Mouse (Mus musculus) G1E (cell line): ENCODE data around the gene 0610037L13Rik. TPM values are rescaled to one million over a fixed set of nuclear protein-coding genes. Genes with fewer than 3 reads are reported as not detected.

Source experiments
- ATAC-seq: 2 replicates; pipeline ENCODE4 v1.8.0; 2016; ENCODE audit warnings: mild to moderate bottlenecking; ENCODE audit not compliant: insufficient number of reproducible peaks, poor library complexity, low FRiP score, severe bottlenecking; ENCODE audit errors: extremely low read depth
- DNase-seq: peaks from one replicate; pipeline ENCODE4 v3.0.0; 2012; ENCODE audit warnings: low spot score
- H3K27me3 ChIP-seq: 2 replicates; pipeline ENCODE4 v1.6.1; 2012; ENCODE audit warnings: mild to moderate bottlenecking, low read length, inconsistent platforms; ENCODE audit not compliant: insufficient read depth
- H3K36me3 ChIP-seq: replicated peaks from 2 replicates; pipeline ENCODE3; 2012; ENCODE audit warnings: mild to moderate bottlenecking, inconsistent platforms
- H3K4me1 ChIP-seq: 2 replicates; pipeline ENCODE4 v1.6.1; 2012; ENCODE audit warnings: low read depth, low read length, inconsistent platforms, mixed read lengths; ENCODE audit not compliant: insufficient read depth
- H3K4me3 ChIP-seq: 2 replicates; pipeline ENCODE4 v1.5.1; 2012; ENCODE audit warnings: low read depth, mild to moderate bottlenecking, inconsistent platforms, low read length, moderate library complexity, mixed read lengths
- H3K9me3 ChIP-seq: replicated peaks from 2 replicates; pipeline ENCODE4 v1.6.1; 2012; ENCODE audit warnings: inconsistent platforms
- CTCF ChIP-seq: IDR thresholded peaks from 2 replicates; pipeline ENCODE4 v1.5.1; 2012; ENCODE audit warnings: low read depth, low read length, inconsistent platforms, mixed read lengths
- GATA1 ChIP-seq: IDR thresholded peaks from 2 replicates; pipeline ENCODE4 v1.6.1; 2012; ENCODE audit warnings: borderline replicate concordance, low read length, inconsistent platforms, mixed read lengths
- GATA2 ChIP-seq: IDR thresholded peaks from 2 replicates; pipeline ENCODE4 v1.6.1; 2012; ENCODE audit warnings: low read depth, low read length, inconsistent platforms, borderline replicate concordance
- POLR2AphosphoS5 ChIP-seq: IDR thresholded peaks from 2 replicates; pipeline ENCODE4 v1.6.1; 2012; ENCODE audit warnings: low read depth, low read length, inconsistent platforms; ENCODE audit not compliant: insufficient replicate concordance
- TAL1 ChIP-seq: conservative IDR thresholded peaks from 2 replicates; pipeline ENCODE4 v1.6.1; 2012; ENCODE audit warnings: low read depth, low read length, inconsistent platforms, mixed read lengths
- polyA plus RNA-seq: library from polyadenylated mRNA; stranded (reverse); fragments of >175 nt; gene quantifications from 2 replicates; pipeline ENCODE4 v1.2.3, GENCODE M21; 2012
- total RNA-seq, 2 experiments: library from RNA; stranded (forward) in 1 of 2; stranded (reverse) in 1 of 2; fragments of 200-1000 nt in 1 of 2; fragments of >200 nt in 1 of 2; fragmentation: Nextera tagmentation in 1 of 2; gene quantifications; 2 replicates each; pipeline ENCODE4 v1.2.3; 2014 to 2017

0610037L13Rik gene
- total and polyA plus RNA-seq, 3 experiments: 2.4 to 58.7 (median 48.3) TPM

- H3K4me3 ChIP-seq: no peak overlapping the region
- ATAC-seq (no peak), DNase-seq (no peak)
- TF ChIP-seq CTCF (no peak), POLR2AphosphoS5 (no peak), GATA2 (no peak), TAL1 (no peak), GATA1 (no peak)
- no peaks in the 10 kb centered on the region for H3K9me3 ChIP-seq
- no peaks in the 10 kb centered on the region; the same call in 1 of the 2 replicates for H3K4me1 ChIP-seq
- H3K36me3 ChIP-seq: peaks cover 85% of the 10 kb centered on the region
- no peaks in the 10 kb centered on the region for H3K27me3 ChIP-seq
Measured at GRCm38 (mm10) chr4:107900206-107900605, 10.6 kb downstream of the 0610037L13Rik start.

GRCm38 (mm10) chr4:107904252-107904651 is 14.6 kb downstream of the 0610037L13Rik start:
- Histone ChIP-seq H3K9me3 (no peaks in the 10 kb centered on the region), H3K36me3 (peaks cover 77% of the 10 kb centered on the region), H3K4me1 (no peaks in the 10 kb centered on the region; the same call in 1 of the 2 replicates), H3K27me3 (no peaks in the 10 kb centered on the region), H3K4me3 (no peak overlapping the region)
- ATAC-seq (no peak), DNase-seq (no peak)
- TF ChIP-seq CTCF (no peak), POLR2AphosphoS5 (no peak), GATA2 (no peak), GATA1 (no peak)

- Histone ChIP-seq H3K9me3 (no peaks in the 10 kb centered on the region), H3K27me3 (no peaks in the 10 kb centered on the region), H3K4me1 (no peaks in the 10 kb centered on the region; the same call in 1 of the 2 replicates), H3K36me3 (peaks cover 81% of the 10 kb centered on the region), H3K4me3 (no peak overlapping the region)
- ATAC-seq (no peak), DNase-seq (no peak)
- TF ChIP-seq POLR2AphosphoS5 (no peak), GATA1 (no peak), TAL1 (no peak), CTCF (no peak), GATA2 (no peak)
Measured at GRCm38 (mm10) chr4:107906561-107906960, 16.9 kb downstream of the 0610037L13Rik start.

- no peak for ATAC-seq
- DNase-seq: no peak
- H3K4me1 ChIP-seq: no peaks in the 10 kb centered on the region
- TF ChIP-seq GATA2 (no peak), POLR2AphosphoS5 (no peak), CTCF (no peak), GATA1 (no peak), TAL1 (no peak)
- peaks cover 83% of the 10 kb centered on the region for H3K36me3 ChIP-seq
- no peaks in the 10 kb centered on the region for H3K27me3 ChIP-seq
- no peak overlapping the region for H3K4me3 ChIP-seq
- no peaks in the 10 kb centered on the region for H3K9me3 ChIP-seq
Measured at GRCm38 (mm10) chr4:107910020-107910419, 20.4 kb downstream of the 0610037L13Rik start.

GRCm38 (mm10) chr4:107920336-107920735 is 30.7 kb downstream of the 0610037L13Rik start:
- ATAC-seq (no peak), DNase-seq (no peak)
- Histone ChIP-seq H3K4me1 (peaks cover 24% of the 10 kb centered on the region), H3K9me3 (no peaks in the 10 kb centered on the region), H3K36me3 (peaks cover 28% of the 10 kb centered on the region), H3K4me3 (no peak overlapping the region), H3K27me3 (no peaks in the 10 kb centered on the region)
- TF ChIP-seq CTCF (no peak), POLR2AphosphoS5 (no peak), TAL1 (no peak), GATA1 (no peak), GATA2 (no peak)

GRCm38 (mm10) chr4:107921152-107921695 is 31.6 kb downstream of the 0610037L13Rik start:
- Histone ChIP-seq H3K9me3 (no peaks in the 10 kb centered on the region), H3K36me3 (peaks cover 28% of the 10 kb centered on the region), H3K4me1 (peaks cover 24% of the 10 kb centered on the region), H3K27me3 (0 out of 2 replicates have a peak, but pooled peaks cover 3% of the 10 kb centered on the region), H3K4me3 (no peak overlapping the region)
- DNase-seq (no peak), ATAC-seq (no peak)
- TF ChIP-seq CTCF (no peak), TAL1 (no peak), GATA2 (no peak), POLR2AphosphoS5 (no peak), GATA1 (no peak)
